Mouse (Mus musculus): Measurements from ENCODE around the gene Unc79. TPM values are rescaled to one million over a fixed set of nuclear protein-coding genes. Genes with fewer than 3 reads are reported as not detected.

The Unc79 gene
- polyA plus RNA-seq, 1 experiment from 2014 or later, result 8.8 TPM

DNA sequence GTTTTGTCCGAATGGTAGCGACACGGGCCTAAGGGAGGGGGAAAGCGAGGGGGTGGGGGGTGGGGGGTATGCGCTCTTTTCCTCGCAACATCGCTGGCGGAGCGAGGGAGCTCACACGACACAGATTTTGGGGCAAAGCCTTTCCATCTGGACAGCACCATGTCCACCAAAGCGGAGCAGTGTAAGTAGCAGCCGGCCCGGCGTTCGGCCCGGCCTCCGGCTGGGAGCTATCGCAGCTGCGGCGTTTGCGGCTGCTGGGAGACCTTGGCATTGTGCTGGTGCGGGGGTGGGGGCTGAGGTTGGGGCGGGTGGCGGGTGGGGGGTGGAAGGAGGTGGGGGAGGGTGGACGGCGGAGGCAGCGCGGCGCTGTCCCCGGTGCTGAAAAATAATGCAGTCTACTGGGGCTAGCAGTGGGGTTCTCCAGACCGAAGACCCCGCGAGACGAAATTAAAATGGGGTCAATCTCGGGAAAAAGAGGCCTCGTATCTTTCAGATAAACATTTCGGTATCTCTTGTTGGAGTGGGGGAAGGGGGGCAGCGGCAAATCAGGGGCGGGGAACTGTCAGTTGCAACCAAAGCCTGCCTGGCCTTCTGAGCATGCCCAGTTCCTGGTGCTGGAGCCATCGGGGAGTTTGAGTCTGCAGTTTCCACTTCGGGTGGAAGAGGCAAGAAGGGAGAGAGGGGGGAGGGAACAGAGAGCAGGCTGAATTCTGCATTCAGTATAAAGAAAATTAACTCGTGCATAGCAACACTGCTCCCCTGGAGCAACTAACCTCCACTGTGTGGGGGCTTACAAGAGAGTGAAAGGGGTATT is 943 bp downstream of the Unc79 start:
- peaks cover 24% of the 10 kb centered on the region for H3K4me1 ChIP-seq (replicated peaks; ENCODE audit: control insufficient read depth, insufficient read depth, low read length)
- H3K4me2 ChIP-seq (ENCODE audit: low read length), result peak overlapping the region; percentile 72
- no peaks in the 10 kb centered on the region for H3K36me3 ChIP-seq (ENCODE audit: control insufficient read depth, insufficient read depth)
- H3K27me3 ChIP-seq (replicated peaks; ENCODE audit: control insufficient read depth, insufficient read depth, low read length), result 0 out of 2 replicates have a peak, but pooled peaks cover 7% of the 10 kb centered on the region
- H3K9me3 ChIP-seq (ENCODE audit: control insufficient read depth, low read length), result no peaks in the 10 kb centered on the region
- peak overlapping the region; percentile 70 for H3K4me3 ChIP-seq (replicated peaks; ENCODE audit: low read length)
- H3K27ac ChIP-seq (ENCODE audit: low read length), result peak overlapping the region; percentile 97
- peak overlapping the region; percentile 79 for H3K9ac ChIP-seq (replicated peaks; ENCODE audit: low read depth, low read length)
- WGBS, result under 1% methylated on average over 40 of the region's 42 CpGs
- peak; percentile 74 for ATAC-seq

DNA sequence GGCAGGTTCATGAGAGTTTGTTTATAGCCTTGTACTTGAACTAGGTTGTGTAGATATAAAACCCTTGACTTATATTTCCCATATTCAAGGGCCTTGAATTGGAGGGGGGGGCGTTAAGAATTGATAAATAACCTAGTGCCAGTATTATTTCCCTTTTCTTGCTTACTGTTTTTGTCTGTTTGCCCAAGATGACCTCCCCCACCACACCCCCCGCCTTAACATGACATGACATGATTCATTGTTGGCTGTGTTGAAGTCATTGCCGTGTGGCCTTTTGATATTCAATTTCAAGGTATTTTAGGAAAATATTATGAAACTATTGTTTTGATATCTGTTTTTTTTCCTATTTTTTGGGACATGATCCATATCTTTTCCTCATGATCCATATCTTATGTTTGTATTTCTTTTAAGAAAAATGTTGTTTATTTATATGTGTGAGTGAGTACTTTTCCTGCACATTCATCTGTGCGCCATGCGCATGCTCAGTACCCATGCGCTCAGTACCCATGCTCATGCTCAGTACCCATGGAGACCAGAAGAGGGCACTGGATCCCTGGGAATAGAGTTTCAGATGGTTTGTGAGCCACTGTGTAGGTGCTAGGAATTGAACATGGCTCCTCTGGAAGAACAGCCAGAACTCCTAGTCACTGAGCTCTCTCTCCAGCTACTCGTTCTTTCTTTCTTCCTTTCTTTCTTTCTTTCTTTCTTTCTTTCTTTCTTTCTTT is 11.6 kb downstream of the Unc79 start:
- no peak overlapping the region for H3K9ac ChIP-seq (replicated peaks; ENCODE audit: low read depth, low read length)
- no peak overlapping the region for H3K27ac ChIP-seq (ENCODE audit: low read length)
- WGBS, result 92% methylated on average over 7 of the region's 7 CpGs
- H3K4me3 ChIP-seq (replicated peaks; ENCODE audit: low read length), result no peak overlapping the region
- no peaks in the 10 kb centered on the region for H3K36me3 ChIP-seq (ENCODE audit: control insufficient read depth, insufficient read depth)
- no peaks in the 10 kb centered on the region for H3K27me3 ChIP-seq (replicated peaks; ENCODE audit: control insufficient read depth, insufficient read depth, low read length)
- no peak for ATAC-seq
- H3K9me3 ChIP-seq (ENCODE audit: control insufficient read depth, low read length), result no peaks in the 10 kb centered on the region
- no peaks in the 10 kb centered on the region for H3K4me1 ChIP-seq (replicated peaks; ENCODE audit: control insufficient read depth, insufficient read depth, low read length)
- H3K4me2 ChIP-seq (ENCODE audit: low read length), result no peak overlapping the region

DNA sequence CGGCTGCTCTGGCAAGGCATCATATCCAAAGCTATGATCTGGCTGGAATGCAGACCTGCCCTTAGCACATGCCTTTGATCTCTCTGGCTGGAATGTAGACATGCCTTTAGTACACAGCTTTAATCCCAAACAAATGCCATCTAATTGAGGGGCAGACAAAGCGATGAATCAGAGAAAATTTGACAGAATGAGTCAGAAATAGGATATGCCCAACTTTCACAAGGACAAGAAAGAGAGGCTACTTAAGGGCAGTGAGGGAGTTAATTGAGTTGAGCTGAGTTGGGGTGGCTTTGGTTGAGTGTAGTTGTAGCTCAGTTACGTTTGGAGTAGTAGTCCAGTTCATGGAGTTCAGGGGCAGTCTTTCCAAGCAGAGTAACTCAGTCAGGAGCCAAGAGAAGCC is 12.4 kb downstream of the Unc79 start:
- Histone ChIP-seq H3K27ac (ENCODE audit: low read length) (no peak overlapping the region), H3K36me3 (ENCODE audit: control insufficient read depth, insufficient read depth) (no peaks in the 10 kb centered on the region), H3K9ac (replicated peaks; ENCODE audit: low read depth, low read length) (no peak overlapping the region), H3K4me1 (replicated peaks; ENCODE audit: control insufficient read depth, insufficient read depth, low read length) (no peaks in the 10 kb centered on the region), H3K27me3 (replicated peaks; ENCODE audit: control insufficient read depth, insufficient read depth, low read length) (no peaks in the 10 kb centered on the region), H3K9me3 (ENCODE audit: control insufficient read depth, low read length) (no peaks in the 10 kb centered on the region), H3K4me2 (ENCODE audit: low read length) (no peak overlapping the region), H3K4me3 (replicated peaks; ENCODE audit: low read length) (no peak overlapping the region)
- ATAC-seq, result no peak
- 61% methylated on average over 3 of the region's 3 CpGs for WGBS

DNA sequence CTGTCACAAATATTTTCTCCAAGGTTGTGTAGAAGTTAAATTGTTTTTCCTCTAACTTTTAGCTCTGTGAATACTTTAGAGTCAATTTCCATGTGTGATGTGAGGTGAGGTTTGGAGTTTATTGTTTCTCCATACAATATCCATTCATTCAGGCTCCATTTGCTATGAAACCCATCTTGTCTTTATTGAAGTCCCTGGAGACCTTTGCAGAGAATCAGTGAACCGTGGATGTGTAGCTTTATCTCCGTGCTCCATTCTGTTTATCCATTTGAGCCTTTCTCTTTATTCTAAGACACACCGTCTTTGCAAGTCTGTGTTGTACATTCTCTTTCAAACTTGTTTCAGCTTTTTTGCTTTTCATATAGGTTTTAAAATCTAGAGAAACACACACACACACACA is 15.8 kb downstream of the Unc79 start:
- no peak overlapping the region for H3K9ac ChIP-seq (replicated peaks; ENCODE audit: low read depth, low read length)
- H3K36me3 ChIP-seq (ENCODE audit: control insufficient read depth, insufficient read depth), result no peaks in the 10 kb centered on the region
- H3K9me3 ChIP-seq (ENCODE audit: control insufficient read depth, low read length), result no peaks in the 10 kb centered on the region
- ATAC-seq, result no peak
- no peaks in the 10 kb centered on the region for H3K4me1 ChIP-seq (replicated peaks; ENCODE audit: control insufficient read depth, insufficient read depth, low read length)
- H3K4me3 ChIP-seq (replicated peaks; ENCODE audit: low read length), result no peak overlapping the region
- no peak overlapping the region for H3K4me2 ChIP-seq (ENCODE audit: low read length)
- no peak overlapping the region for H3K27ac ChIP-seq (ENCODE audit: low read length)
- no peaks in the 10 kb centered on the region for H3K27me3 ChIP-seq (replicated peaks; ENCODE audit: control insufficient read depth, insufficient read depth, low read length)
- WGBS, result 5% methylated on average over 3 of the region's 3 CpGs

DNA sequence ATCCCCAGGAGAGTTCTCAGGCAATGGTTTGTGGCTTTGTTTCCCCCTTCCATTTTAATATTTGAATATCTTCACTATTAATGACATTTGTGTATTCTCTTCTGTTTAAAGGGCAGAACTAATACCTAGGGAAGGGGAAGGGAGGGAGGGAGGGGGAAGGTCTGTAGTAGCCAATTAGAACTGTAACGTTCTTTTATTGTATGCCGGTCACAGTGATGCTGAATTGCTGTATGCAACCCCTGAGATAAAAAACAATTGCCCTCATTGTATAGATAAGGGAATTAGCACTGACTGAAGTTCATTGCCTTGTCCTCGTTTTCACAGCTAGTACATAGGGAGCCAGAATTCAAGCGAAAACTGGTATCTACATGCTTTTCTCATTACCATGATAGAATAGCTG is 31.9 kb downstream of the Unc79 start:
- ATAC-seq, result no peak
- 17% methylated on average over 4 of the region's 4 CpGs for WGBS
- H3K27ac ChIP-seq (ENCODE audit: low read length), result no peak overlapping the region

DNA sequence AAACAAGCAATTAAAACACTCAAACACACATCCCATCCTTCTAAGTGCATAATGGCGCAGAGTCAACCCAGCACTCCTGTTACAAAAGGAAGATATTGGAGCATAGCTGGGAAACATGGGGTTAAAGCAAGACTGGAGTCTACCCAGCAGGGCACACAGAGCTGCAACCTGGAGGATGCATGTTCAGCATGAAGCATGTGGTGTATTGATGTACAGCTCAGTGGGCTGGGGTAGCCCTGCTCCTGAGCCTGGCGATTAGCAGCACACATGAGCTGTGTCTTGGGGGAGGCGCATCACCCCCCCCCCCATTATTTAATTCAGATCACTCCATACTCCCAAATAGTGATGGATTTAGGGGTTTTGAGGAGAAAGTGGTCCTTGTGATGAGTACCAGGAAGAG is 32.9 kb downstream of the Unc79 start:
- H3K27ac ChIP-seq (ENCODE audit: low read length), result no peak overlapping the region
- no peak for ATAC-seq
- no peak overlapping the region for H3K4me2 ChIP-seq (ENCODE audit: low read length)
- H3K4me3 ChIP-seq (replicated peaks; ENCODE audit: low read length), result no peak overlapping the region
- H3K9ac ChIP-seq (replicated peaks; ENCODE audit: low read depth, low read length), result no peak overlapping the region
- H3K27me3 ChIP-seq (replicated peaks; ENCODE audit: control insufficient read depth, insufficient read depth, low read length), result no peaks in the 10 kb centered on the region
- no peaks in the 10 kb centered on the region for H3K36me3 ChIP-seq (ENCODE audit: control insufficient read depth, insufficient read depth)
- 96% methylated on average over 3 of the region's 3 CpGs for WGBS
- no peaks in the 10 kb centered on the region for H3K9me3 ChIP-seq (ENCODE audit: control insufficient read depth, low read length)
- H3K4me1 ChIP-seq (replicated peaks; ENCODE audit: control insufficient read depth, insufficient read depth, low read length), result 0 out of 2 replicates have a peak, but pooled peaks cover 4% of the 10 kb centered on the region

More for the DNA sequence above, 31.9 kb downstream of the Unc79 start:
- no peak overlapping the region for H3K9ac ChIP-seq (replicated peaks; ENCODE audit: low read depth, low read length)
- no peaks in the 10 kb centered on the region for H3K36me3 ChIP-seq (ENCODE audit: control insufficient read depth, insufficient read depth)
- H3K27me3 ChIP-seq (replicated peaks; ENCODE audit: control insufficient read depth, insufficient read depth, low read length), result no peaks in the 10 kb centered on the region
- H3K4me1 ChIP-seq (replicated peaks; ENCODE audit: control insufficient read depth, insufficient read depth, low read length), result 0 out of 2 replicates have a peak, but pooled peaks cover 4% of the 10 kb centered on the region
- H3K9me3 ChIP-seq (ENCODE audit: control insufficient read depth, low read length), result no peaks in the 10 kb centered on the region
- H3K4me3 ChIP-seq (replicated peaks; ENCODE audit: low read length), result no peak overlapping the region
- no peak overlapping the region for H3K4me2 ChIP-seq (ENCODE audit: low read length)

DNA sequence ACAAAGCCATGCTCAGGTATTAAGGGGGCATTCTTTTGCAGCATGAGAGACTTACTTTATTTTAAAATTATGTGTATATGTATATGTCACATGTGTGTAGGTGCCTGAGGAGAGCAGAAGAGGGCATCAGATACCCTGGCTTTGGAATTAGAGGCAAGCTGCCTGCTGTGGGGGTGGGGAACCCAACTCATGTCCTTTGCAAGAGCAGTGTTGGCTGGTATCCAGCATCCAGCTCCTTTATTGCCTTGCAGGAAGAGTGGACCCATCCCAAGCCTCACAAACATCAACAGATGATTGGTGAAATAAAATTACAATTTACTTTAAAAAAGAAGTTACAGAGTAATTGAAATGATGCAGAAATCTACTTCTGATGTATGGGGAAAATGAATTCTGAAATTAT is 36.7 kb downstream of the Unc79 start:
- Histone ChIP-seq H3K4me2 (ENCODE audit: low read length) (no peak overlapping the region), H3K4me1 (replicated peaks; ENCODE audit: control insufficient read depth, insufficient read depth, low read length) (0 out of 2 replicates have a peak, but pooled peaks cover 4% of the 10 kb centered on the region), H3K4me3 (replicated peaks; ENCODE audit: low read length) (no peak overlapping the region), H3K27me3 (replicated peaks; ENCODE audit: control insufficient read depth, insufficient read depth, low read length) (no peaks in the 10 kb centered on the region), H3K36me3 (ENCODE audit: control insufficient read depth, insufficient read depth) (no peaks in the 10 kb centered on the region), H3K9me3 (ENCODE audit: control insufficient read depth, low read length) (no peaks in the 10 kb centered on the region), H3K27ac (ENCODE audit: low read length) (no peak overlapping the region), H3K9ac (replicated peaks; ENCODE audit: low read depth, low read length) (no peak overlapping the region)
- ATAC-seq, result no peak

DNA sequence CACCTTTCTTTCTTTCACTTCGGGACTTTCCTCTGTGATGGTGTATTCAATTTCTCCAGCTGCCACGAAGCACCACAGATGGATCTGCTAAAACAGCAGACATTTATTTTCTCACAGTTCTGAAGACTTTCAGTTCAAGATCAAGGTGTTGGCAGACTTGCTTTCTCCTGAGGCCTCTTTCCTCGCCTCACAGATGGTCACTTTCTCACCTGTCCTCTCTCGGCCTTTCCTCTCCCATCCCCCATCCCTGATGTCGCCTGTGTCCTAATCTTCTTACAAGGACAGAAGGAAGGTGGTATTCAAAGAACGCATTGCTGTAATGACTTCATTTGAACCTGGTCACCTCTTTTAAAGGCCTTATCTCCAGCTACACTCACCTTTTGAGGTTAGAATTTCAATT is 39.1 kb downstream of the Unc79 start:
- H3K36me3 ChIP-seq (ENCODE audit: control insufficient read depth, insufficient read depth), result no peaks in the 10 kb centered on the region
- no peak overlapping the region for H3K27ac ChIP-seq (ENCODE audit: low read length)
- ATAC-seq, result no peak
- H3K9me3 ChIP-seq (ENCODE audit: control insufficient read depth, low read length), result no peaks in the 10 kb centered on the region
- no peaks in the 10 kb centered on the region for H3K4me1 ChIP-seq (replicated peaks; ENCODE audit: control insufficient read depth, insufficient read depth, low read length)
- no peaks in the 10 kb centered on the region for H3K27me3 ChIP-seq (replicated peaks; ENCODE audit: control insufficient read depth, insufficient read depth, low read length)
- no peak overlapping the region for H3K9ac ChIP-seq (replicated peaks; ENCODE audit: low read depth, low read length)
- no peak overlapping the region for H3K4me3 ChIP-seq (replicated peaks; ENCODE audit: low read length)
- H3K4me2 ChIP-seq (ENCODE audit: low read length), result no peak overlapping the region
- WGBS, result 70% methylated on average over 6 of the region's 6 CpGs

DNA sequence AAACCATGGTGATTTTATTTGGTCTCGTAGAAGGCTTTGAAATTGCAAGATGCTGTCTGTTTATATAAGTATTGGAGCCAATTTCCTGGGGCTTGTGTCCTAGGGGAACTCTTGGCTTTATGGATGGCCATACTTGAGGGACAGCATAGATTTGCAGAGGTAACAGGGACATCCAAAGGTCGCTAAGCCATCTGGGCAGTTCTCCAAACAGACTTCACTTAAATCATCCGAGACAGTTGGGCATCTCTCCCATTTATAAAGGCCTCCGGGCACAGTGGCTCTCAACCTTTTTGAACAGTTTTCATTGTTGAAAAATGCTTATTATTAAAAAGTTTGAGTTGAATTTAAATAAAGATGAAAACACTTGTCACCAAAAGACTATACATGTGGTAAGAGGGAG is 59.8 kb downstream of the Unc79 start:
- Histone ChIP-seq H3K27ac (ENCODE audit: low read length) (no peak overlapping the region), H3K9ac (replicated peaks; ENCODE audit: low read depth, low read length) (no peak overlapping the region), H3K9me3 (ENCODE audit: control insufficient read depth, low read length) (no peaks in the 10 kb centered on the region), H3K4me3 (replicated peaks; ENCODE audit: low read length) (no peak overlapping the region), H3K36me3 (ENCODE audit: control insufficient read depth, insufficient read depth) (no peaks in the 10 kb centered on the region; the same call in 1 of the 2 replicates), H3K27me3 (replicated peaks; ENCODE audit: control insufficient read depth, insufficient read depth, low read length) (no peaks in the 10 kb centered on the region), H3K4me1 (replicated peaks; ENCODE audit: control insufficient read depth, insufficient read depth, low read length) (no peaks in the 10 kb centered on the region; the same call in 1 of the 2 replicates), H3K4me2 (ENCODE audit: low read length) (no peak overlapping the region)
- 58% methylated on average over 4 of the region's 4 CpGs for WGBS
- no peak for ATAC-seq
